Mouse (Mus musculus): ENCODE results near the gene Pigt.

Gene Pigt

DNA sequence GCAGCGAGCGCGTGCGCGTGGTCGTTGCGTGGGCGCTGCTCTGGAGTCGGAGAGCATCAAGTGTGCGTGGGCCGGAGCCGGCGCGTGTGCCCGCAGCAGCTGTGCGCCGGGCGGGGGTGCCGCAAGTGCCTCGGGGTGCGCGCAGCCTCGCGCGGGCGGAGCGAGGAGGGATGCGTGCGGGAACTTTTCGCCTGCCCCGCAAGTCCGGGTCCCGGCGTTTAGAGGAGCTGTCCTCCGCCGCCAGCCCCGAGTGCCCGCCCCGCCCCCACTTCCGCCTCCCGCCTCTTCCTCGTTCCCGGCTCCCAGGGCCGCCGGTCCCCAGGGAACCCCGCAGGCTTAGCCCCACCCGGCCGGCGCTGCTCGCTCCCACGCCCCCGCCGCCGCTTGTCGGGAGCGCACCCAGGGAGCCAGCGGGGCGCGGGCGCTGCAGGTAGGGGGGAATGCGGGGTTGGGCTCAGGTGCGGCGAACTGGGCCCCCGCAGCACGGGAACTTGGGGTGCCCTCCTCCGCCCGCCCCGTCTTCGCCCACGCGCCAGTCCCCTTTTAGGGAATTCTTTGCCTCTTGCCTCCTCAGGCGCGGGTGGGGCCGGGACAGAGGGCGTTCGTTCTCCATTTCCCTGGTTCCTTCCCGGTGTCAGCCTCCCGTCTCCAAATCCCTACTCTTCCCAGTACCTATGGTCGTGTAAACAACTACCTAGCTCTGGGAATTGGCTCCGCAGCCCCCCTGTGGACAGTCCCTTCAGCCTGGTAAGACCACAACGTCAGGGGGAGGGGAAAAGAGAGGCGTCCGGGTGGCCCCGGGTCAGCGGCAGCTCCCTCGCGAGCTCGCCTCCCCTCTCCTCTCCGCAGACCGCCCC is 10.8 kb upstream of the Pigt start:
- no peak for DNase-seq (ENCODE audit: low read depth)

DNA sequence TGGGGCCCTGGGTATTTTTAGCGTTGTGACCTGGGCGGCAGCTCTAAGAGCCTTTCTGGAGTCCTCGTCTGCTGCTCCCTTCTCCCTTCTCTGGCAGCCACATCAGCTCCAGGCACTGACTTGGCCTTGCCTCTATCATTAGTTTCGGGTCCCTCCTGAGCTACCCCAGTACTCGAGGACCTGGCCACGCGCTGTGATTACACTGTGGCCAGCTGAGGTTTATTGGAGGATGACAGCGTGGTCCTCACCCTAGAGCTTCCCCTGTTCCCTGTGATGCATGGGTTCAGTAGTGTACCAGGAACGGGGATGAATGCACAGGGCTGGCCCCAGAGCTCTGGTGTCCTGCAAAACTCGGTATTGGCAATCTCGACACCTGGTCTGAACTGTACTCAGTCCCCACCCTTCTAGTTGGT is 10.2 kb upstream of the Pigt start:
- no peak for DNase-seq (ENCODE audit: low read depth)

DNA sequence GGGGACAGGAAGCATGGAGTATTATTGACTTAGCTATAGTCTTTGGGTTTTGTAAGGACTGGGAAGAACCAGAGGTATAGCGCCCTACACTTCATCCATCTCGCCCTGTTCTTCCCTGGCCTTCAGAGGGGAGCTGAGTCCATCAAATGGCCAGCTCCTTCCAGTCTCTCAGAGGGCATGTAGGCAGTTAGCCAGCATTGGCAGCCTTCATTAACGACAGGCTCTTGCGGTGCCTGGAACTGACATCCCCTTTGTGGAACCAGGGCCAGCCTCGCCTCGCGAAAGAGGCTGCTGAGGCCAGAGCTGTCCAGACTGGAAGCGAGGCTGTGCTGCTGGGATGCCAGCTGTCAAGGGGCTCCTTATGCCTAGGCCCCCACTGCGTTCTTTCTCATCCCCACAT is 9.5 kb upstream of the Pigt start:
- no peak for DNase-seq (ENCODE audit: low read depth)

DNA sequence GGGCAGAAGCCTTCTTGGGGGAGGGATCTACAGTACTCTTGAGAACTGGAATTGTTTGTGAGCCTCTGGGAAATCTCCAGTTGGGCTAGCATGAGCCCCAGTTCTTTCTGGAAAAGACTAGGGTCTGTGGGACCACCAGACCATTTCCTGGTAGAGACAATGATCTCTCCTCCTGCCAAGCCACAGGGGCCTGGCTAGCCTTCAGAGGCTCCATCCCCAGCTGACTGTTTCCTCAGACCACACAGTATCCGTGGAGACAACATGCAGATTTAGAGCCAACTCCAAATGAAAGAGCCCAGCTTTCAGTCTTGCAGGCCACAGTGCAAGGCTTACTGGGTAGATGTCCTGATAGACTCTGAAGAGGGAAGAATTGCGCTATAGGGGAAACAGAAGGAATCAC is 3.2 kb upstream of the Pigt start:
- DNase-seq (ENCODE audit: low read depth), result no peak

DNA sequence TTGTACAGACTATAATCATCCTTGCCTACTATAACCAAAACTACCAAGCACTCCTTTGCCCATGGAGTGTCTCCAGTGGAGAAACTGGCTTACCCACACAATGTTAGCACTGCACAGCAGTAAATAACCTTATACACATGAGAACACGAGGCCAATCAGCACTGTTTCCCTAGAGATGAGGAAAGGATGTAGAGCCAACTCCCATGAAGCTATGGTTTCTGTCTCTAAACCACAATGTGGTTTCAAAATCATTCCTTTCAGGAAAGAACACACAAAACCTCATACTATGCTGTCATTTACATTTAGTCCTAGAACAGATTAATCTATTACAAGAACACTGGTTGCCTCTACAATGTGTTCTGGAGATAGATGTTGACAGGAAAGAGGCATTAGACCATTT is 989 bp upstream of the Pigt start:
- no peak for DNase-seq (ENCODE audit: low read depth)

DNA sequence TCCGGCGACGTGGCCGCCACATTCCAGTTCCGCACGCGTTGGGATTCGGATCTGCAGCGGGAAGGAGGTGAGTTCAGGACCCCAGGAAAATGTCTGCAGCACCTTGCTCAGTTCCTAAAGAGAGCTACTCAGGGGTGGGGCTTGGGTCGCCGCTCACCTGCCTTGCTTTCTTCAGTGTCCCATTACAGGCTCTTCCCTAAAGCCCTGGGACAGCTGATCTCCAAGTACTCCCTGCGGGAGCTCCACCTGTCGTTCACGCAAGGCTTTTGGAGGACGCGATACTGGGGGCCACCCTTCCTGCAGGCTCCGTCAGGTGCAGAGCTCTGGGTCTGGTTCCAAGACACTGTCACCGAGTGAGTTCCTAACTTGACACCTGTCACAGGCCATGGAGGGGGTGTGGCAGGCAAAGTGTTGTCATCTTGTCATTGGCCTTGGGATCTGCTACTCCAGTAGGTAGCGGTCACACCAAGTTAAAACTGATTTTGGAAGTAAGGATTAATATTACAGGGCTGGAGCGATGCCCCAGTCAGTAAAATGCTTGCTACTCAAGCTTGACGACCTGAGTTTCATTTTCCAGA is 460 bp downstream of the Pigt start:
- DNase-seq (ENCODE audit: low read depth), result no peak

DNA sequence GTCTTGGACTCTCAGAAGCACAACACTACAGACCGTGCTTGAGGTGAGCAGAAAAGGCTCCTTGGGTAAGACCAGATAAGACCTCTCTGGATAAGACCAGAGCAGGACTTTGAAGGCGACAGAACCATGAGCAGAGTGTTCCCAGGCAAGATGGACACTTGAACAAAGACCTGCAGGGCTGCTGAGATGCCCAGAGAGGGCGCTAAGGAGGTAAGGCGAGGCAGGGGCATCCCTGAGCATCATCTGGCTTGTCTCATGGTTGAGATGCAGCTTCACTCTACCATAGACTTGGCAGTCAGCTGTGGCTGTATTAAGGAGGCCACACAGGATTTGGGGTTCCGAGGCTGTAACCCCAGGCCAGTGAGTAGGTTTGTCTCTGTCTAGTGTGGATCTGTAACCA is 2.0 kb downstream of the Pigt start:
- DNase-seq (ENCODE audit: low read depth), result no peak

DNA sequence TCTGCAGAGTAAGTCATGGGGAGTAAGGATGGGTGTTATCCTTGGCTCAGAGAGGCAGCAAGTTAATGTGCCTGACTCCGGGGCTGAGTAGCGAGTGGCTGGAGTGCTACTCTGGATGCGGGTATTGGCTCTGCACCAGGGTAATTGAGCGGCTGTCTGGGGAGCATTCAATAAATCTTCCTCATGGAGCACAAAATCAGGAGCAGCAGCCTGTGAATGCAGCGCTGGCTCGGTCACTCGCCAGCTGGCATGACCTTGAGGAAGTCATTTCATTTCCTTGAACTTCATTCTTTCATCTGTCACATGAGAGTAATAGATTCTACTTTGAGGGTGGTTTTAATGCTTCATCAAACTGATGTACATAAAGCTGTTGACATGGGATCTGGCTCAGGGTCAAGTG is 3.2 kb downstream of the Pigt start:
- DNase-seq (ENCODE audit: low read depth), result no peak

DNA sequence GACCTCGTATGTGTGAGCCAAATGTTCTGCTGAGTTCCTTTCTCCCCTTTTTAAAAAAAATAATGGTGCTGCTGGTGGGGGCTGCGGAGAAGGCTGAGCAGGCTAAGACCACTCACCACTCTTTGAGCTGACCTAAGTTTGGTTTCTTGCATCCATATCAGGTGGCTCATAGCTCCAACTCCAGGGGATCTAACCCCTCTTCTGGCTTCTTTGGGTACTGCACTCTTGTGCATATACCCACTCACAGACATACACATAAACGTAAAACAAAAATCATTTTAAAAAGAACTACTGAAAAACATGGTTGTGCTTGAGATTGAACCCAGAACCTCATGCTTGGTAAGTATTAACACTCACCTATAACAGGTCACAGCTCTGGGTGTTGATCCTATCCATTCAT is 7.6 kb downstream of the Pigt start:
- DNase-seq (ENCODE audit: low read depth), result no peak

DNA sequence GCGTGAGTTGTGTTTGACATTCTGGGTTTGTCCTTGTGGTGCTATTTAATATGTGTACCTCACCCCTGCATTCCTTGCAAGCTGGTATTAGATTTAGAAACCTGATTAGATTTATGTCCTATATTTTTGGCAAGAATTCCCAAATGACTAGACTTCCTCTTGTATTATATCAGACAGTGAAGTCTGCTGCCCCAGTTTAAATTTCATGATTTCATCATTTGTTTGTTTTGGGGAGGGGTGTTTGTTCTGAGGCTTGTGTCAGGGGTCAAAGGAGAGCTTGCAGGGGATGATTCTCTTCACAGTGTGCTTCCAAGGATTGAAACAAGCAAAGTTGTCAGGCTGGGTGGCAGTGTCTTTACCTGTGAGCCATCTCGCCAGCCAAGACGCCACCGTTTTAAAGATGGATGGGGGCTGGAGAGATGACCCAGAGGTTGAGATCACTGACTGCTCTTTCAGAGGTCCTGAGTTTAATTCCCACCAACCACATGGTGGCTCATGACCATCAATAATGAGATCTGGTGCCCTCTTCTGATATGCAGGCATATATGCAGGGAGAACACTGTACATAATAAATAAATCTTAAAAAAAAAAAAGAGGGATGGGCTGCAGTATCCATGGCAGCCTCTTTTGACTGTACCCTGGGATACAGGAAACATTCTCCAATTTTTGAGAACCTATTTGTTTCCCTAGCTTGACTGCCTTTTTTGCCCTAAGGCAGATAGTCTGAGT is 8.5 kb downstream of the Pigt start:
- DNase-seq (ENCODE audit: low read depth), result no peak

DNA sequence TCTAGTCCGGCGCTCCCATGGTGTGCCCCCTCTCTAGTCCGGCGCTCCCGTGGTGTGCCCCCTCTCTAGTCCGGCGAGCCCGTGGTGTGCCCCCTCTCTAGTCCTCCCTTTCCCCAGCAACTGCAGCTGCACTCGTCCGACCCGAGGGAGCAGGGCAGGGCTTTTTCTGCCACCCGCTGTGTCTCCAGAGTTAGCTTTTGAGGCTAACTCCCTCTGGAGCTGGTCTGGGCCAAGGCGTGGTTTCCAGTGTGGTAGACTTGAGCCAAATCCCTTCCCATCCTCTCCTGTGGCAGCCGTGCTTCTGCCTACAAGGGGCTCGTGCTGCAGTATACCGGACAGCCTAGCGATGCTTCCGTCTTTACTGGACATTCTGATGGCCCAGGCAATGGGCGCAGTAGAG is 10.5 kb downstream of the Pigt start:
- no peak for DNase-seq (ENCODE audit: low read depth)

DNA sequence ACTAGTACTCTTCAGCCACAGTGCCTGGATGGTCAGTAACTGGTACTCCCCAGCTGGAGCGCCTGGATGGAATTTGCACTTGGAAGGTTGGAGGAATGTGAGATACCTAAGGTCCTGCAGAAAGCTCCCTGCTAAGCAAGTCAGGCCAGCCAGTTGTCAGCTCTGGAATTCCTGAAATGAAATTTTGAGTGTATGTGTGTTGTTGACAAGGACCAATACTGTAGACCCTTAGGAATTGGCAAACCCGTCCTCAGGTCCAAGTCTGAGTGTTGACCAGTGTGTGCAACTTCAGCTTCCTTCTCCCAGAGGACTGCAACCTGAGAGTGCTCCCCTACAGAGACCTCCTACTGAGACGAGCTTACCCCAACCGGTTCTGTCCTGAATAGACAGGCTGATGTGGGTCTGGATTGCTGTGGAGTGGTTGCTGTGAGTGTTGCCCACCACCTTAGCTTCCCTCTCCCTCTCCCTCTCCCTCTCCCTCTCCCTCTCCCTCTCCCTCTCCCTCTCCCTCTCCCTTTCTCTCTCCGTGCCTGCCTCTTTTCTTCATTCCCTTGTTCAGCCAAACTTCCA is 13.4 kb downstream of the Pigt start:
- no peak for DNase-seq (ENCODE audit: low read depth)

DNA sequence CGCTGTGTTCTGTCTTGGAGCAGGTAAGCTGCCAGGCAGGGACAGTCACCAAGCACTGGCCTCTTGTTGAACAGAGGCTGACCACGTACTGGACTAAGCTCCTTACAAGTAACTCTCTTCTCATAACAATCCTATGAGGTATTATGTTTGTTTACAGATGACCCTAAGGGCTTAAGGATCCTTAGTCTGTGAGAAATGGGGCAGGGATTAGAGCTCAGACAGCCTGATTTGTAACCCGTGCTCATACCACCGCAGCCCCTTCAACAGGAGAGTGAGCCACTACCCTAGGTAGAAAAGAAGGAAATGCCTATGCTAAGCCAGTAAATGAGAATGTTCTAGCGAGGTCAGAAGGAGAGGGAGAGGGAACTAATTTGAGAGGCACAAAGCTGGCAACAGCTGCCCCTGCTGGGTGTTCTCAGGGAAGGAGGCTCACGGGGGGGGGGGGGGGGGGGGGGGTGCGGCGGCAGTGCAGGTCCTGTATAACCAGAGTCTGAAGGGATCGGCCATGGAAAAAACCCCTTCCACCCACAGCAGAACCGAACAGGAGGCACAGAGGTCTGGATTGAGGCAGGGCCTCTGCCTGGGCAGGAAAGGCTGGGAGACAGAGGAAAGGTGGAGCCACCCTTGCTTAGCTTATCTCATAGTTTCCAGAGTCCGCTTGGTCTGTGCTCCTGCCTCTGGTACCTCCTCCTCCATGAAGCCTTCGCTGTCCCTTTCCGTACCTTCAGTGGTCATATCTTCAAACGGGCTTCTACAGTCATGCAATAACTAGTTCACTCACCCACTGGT is 15.0 kb downstream of the Pigt start:
- DNase-seq (ENCODE audit: low read depth), result no peak

DNA sequence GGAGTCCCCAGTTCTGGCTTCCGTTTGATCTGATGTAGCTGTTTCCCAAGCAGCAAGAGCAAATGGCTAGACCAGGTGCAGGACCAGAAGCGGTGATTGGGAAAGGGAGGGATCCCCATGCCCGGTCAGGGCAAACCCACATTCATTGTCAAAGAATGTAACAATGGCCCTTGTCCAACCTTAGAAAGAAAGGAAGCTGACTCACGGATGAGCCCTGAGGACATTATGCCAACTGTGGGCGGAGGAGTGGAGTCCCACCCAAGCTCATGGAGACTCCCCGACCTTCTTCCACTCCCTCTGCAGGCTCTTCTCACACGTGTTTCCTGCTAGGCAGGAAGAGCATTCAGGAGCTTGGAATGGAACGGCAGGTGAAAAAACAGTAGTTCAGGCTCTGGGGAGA is 16.1 kb downstream of the Pigt start:
- no peak for DNase-seq (ENCODE audit: low read depth)

DNA sequence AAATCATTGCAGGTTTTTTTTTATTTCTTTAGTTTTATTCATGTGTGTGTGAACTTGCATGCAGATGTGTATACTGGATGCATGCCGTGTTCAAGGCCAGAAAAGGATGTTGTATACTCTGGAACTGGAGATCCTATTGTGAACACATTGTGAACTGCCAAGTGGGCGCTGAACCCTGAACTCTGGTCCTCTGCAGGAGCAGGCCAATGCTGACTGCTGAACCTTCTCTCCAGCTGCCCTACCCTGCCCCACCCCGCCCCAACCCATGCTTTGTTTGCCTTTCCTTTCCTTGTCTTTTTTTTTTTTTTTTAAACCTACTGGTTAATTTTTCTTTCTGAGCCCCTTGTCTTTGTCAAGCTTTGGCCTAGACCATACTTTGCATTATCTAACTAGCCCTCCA is 17.6 kb downstream of the Pigt start:
- DNase-seq (ENCODE audit: low read depth), result no peak

DNA sequence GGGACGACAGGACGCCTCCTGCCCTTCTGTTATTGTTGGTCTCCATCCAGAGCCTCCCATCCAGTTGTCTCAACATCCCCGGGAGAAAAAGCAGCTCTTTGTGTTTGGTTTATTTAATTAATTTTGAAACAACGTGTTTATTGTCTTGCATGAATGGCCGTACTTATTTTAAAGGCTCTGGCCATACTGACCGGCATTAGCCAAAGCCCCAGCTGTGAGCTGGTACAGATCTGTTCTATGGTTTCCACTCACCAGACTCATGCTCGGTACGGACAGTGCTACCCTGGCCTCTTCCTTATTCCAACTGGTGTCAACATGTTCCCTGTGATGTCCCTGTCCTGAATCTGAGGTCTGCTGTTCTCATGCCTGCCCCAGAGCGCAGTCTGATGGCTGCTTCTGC is 18.6 kb downstream of the Pigt start:
- DNase-seq (ENCODE audit: low read depth), result no peak

DNA sequence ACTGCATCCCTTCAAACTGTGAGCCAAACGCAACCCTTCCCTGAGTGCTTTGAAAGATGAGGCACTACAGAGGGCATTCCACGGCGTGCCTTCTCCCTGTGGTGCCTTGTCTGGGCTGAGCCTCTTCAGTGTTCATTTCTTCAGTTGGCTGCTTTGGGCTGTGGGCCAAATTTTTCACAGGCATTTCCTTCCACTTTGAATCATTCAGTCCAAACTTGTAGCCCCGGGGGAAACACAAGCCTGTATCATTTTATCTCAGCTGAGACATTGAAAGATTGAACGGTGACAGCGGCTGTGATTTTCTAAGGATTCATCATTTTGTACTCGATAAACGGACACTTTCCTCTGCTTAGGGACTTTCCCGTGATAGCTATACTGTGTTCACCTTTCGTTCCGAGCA is 19.3 kb downstream of the Pigt start:
- no peak for DNase-seq (ENCODE audit: low read depth)

DNA sequence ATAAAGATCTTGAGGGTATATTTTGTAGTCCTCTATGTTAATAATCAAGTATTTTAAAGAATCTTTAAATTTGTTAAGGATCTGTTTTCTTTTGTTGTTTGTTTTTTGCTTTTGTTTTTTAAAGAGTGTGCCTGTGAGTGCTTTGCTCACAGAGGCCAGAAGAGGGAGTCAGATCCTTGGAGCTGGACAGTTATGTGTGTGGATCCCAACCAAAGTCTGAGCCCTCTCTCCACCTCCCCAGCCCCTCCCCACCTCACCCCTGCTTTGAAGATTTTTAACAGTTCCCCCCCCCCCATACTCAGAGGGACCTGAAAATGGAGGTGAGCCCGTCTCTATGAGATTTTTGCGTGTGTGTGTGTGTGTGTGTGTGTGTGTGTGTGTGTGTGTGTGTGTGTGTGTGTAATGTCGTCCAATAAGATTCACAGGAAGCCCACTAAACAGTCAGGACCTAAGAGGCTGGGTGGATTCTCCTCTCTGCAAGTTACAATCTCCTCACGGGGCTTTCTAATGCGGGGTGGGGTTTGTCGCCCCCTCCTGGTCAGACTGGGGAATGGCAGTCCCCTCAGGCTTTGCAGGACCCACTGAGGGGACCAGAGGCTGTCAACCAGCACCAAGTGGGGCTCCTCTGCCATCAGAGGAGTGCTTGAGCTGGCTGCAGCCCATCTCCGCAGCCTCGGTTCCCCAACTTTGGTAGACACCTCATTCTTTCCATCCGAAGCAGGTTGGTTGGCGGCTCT is 20.3 kb downstream of the Pigt start:
- no peak for DNase-seq (ENCODE audit: low read depth)

DNA sequence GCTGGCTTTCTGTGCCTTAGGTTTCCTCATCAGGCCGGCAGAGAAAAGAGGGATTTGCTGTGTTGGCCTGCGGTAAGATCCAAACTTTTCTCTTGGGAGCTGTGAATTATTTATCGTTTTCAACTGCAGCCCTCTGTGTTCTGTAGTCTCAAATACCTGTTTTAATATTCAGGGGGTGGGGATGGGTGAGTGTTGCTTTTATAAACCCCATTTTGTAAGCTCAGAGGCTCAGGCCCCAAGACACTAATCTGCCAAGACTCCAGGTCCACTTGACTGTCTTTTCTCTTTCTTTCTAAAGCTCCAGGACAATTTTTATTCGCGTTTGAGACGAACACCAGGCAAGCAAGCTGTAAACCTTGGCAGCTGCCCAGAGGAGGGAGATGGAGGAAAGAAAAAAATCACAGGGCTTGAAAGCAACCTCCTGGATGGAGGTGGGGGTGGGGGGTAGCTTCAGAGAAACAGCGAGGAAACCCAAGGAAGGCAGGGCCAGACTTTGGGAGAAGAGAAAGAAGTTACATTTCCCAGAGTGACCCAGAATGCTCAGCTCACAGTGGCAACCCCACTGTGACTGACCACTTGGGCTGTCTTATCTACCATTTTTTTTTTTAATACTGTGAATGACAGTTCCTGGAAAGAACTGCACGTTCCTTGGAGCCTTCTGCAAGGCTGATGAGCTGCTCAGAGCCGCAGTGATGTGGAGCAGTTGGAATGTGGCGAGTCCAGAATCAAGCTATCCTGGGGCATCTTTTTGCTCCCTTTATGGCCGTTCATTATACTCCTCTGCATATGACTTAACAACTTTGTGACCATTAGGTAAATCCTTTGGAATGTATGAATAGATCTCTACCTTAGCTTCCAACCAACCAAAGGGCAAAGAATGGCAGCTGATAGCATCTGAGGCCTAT is 21.2 kb downstream of the Pigt start:
- DNase-seq (ENCODE audit: low read depth), result no peak

DNA sequence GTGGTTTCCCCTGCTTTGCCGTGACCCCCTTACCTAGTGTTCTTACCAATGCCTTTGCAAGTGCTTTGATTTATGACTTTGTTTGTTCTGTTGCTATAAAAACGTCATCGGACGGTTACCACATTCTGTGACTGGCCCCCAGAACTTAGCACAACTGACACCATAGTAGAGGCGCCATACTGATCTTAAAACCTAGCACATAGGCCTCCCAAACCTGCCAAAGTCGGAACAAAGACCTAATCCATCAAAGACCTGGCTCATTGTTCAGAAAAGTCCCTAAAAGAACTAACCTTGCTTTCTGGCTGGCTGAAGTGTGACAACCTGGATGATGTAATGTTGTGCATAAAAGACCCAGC is 21.8 kb downstream of the Pigt start:
- no peak for DNase-seq (ENCODE audit: low read depth)

DNA sequence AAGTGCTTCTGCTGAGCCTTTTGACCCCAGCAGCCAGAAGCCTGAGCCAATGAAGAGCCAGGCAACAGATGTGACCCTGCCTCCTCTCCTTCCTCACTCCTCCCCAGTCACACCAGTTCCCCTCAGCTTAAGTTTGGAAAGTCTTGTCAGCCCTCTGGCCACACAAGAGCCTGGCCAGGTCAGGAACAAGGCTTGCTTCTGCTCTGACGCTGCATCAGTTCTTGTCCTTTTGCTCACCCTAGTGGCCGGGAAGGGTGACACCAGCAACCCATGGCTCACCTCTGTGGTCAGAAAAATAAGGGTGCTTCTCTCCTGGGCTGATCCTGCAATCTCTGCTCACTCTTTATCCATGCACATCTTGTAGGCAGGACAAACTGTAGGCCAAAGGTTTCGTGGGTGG is 23.5 kb downstream of the Pigt start:
- DNase-seq (ENCODE audit: low read depth), result no peak
